Comparison of ENCODE assay signal across 8 mouse cellular contexts in the genomic region with DNA sequence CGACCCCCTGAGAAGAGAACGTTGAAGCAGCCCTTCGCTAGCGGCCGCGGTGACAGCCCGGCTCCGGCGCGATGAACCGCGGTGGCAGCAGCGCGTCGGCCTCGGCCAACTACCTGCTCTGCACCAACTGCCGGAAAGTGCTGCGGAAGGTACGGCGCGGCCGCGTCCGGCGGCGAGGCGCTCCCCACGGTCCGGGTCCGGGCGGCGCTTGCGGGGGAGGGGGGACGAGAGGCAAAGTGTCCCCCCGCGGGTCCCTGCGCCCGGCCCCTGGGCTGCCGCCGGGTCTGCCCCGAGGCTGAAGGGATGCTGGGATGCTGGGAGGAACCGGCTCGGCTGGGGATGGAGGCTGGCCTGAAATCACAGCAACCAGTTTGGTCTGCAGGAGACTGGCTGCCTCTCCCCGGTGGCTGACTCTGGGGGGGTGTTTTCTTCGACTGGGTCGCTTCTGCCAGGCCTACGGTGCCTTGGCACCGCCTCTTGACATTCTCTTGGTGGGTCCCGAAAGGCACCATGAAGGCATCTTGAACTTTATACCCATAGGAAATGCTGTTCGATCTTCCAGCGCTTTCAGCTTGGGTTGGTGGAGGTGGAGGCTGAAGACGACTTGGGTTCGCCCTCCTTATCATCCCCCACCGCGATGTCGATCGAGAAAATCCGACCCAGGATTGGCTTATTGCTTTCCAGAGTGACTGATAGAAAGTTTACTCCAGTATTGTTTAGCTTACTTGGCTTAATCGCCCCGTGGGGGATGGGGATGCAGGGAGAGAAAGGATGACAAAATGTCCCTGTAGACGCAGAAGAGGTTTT. TPM values are rescaled to one million over a fixed set of nuclear protein-coding genes. Genes with fewer than 3 reads are reported as not detected.
DNase-seq lines count a peak whose midpoint lies in the region; ATAC-seq lines count a peak whose summit lies in the region.

No protein-coding gene starts in this region.

- no peaks in the 10 kb centered on the region for H3K27me3 ChIP-seq in kidney, embryonic 14.5 days (ENCODE audit: control insufficient read depth, insufficient read depth, low read length)
- H3K27me3 ChIP-seq in liver, embryonic 11.5 days (replicated peaks; ENCODE audit: control insufficient read depth, insufficient read depth, low read length), result no peaks in the 10 kb centered on the region
- no peaks in the 10 kb centered on the region for H3K27me3 ChIP-seq in neural tube, embryonic 14.5 days (ENCODE audit: control insufficient read depth, insufficient read depth, low read length)

- H3K9ac ChIP-seq in kidney, embryonic 14.5 days (ENCODE audit: low read depth, low read length), result peak overlapping the region; percentile 94
- peak overlapping the region; percentile 64 for H3K9ac ChIP-seq in liver, embryonic 11.5 days (ENCODE audit: low read depth, low read length)
- H3K9ac ChIP-seq in neural tube, embryonic 14.5 days (replicated peaks; ENCODE audit: low read depth, low read length), result peak overlapping the region; percentile 87

- no peaks in the 10 kb centered on the region for H3K9me3 ChIP-seq in kidney, embryonic 14.5 days (ENCODE audit: control insufficient read depth, low read length)
- H3K9me3 ChIP-seq in liver, embryonic 11.5 days (ENCODE audit: control insufficient read depth, low read length), result no peaks in the 10 kb centered on the region
- H3K9me3 ChIP-seq in neural tube, embryonic 14.5 days (ENCODE audit: control insufficient read depth, low read length), result no peaks in the 10 kb centered on the region

- peak overlapping the region; percentile 62 for H3K4me2 ChIP-seq in kidney, embryonic 14.5 days (replicated peaks; ENCODE audit: low read depth, low read length)
- peak overlapping the region; percentile 84 for H3K4me2 ChIP-seq in liver, embryonic 11.5 days
- peak overlapping the region; percentile 45 for H3K4me2 ChIP-seq in neural tube, embryonic 14.5 days (ENCODE audit: low read depth, low read length)

- no peaks in the 10 kb centered on the region for H3K36me3 ChIP-seq in kidney, embryonic 14.5 days (ENCODE audit: control insufficient read depth, insufficient read depth, low read length)
- no peaks in the 10 kb centered on the region for H3K36me3 ChIP-seq in liver, embryonic 11.5 days (ENCODE audit: control insufficient read depth, insufficient read depth, low read length)
- no peaks in the 10 kb centered on the region for H3K36me3 ChIP-seq in neural tube, embryonic 14.5 days (ENCODE audit: control insufficient read depth, insufficient read depth, low read length)

- WGBS in kidney, embryonic 14.5 days, result under 1% methylated on average over 61 of the region's 61 CpGs
- under 1% methylated on average over 61 of the region's 61 CpGs for WGBS in liver, embryonic 11.5 days
- WGBS in neural tube, embryonic 14.5 days, result under 1% methylated on average over 59 of the region's 61 CpGs

- H3K27ac ChIP-seq in kidney, embryonic 14.5 days (ENCODE audit: low read depth, low read length), result peak overlapping the region; percentile 95
- peak overlapping the region; percentile 20 for H3K27ac ChIP-seq in liver, embryonic 11.5 days (ENCODE audit: low read depth, low read length)
- H3K27ac ChIP-seq in neural tube, embryonic 14.5 days (ENCODE audit: low read depth, low read length), result peak overlapping the region; percentile 93

- H3K4me3 ChIP-seq in kidney, embryonic 14.5 days (ENCODE audit: low read length), result peak overlapping the region; percentile 93
- peak overlapping the region; percentile 72 for H3K4me3 ChIP-seq in liver, embryonic 11.5 days (ENCODE audit: low read depth, low read length)
- H3K4me3 ChIP-seq in neural tube, embryonic 14.5 days (ENCODE audit: low read depth, low read length), result peak overlapping the region; percentile 94

- ATAC-seq in common myeloid progenitor, adult 5-6 weeks (replicated peaks; ENCODE audit: low read depth, poor library complexity, severe bottlenecking), result peak; percentile 3; the same call in 1 of the 2 replicates
- peak; percentile 73 for ATAC-seq in kidney, embryonic 14.5 days (ENCODE audit: low FRiP score, low TSS enrichment)
- peak; percentile 52 for ATAC-seq in liver, embryonic 11.5 days (replicated peaks; ENCODE audit: low FRiP score)
- ATAC-seq in neural tube, embryonic 14.5 days (ENCODE audit: low read depth), result peak; percentile 69

- H3K4me1 ChIP-seq in kidney, embryonic 14.5 days (ENCODE audit: control insufficient read depth, insufficient read depth, low read length), result peaks cover 7% of the 10 kb centered on the region; the same call in 1 of the 2 replicates
- H3K4me1 ChIP-seq in liver, embryonic 11.5 days (replicated peaks; ENCODE audit: control insufficient read depth, insufficient read depth, low read length), result peaks cover 6% of the 10 kb centered on the region; the same call in 1 of the 2 replicates
- H3K4me1 ChIP-seq in neural tube, embryonic 14.5 days (ENCODE audit: control insufficient read depth, insufficient read depth, low read length), result peaks cover 11% of the 10 kb centered on the region; the same call in 1 of the 2 replicates

- DNase-seq in 416B (ENCODE audit: low read depth) (peak; percentile 41), NIH3T3 (ENCODE audit: low read depth) (peak; percentile 19)
- peak; percentile 16 to 60 for DNase-seq in heart, adult 18-20 months
- no peak for DNase-seq in liver, embryonic 11.5 days (ENCODE audit: low spot score)
- no peak for DNase-seq in c-Kit-positive CD71-positive TER-119-positive erythroid progenitor cells, embryonic 14.5 days (ENCODE audit: low spot score)

RNA-seq across cellular contexts. Expression of a gene that starts 1.8 kb away (rescaled TPM):
- total RNA-seq in common myeloid progenitor, adult 5-6 weeks (2017), result 11.8 and 12.5 TPM in 2 replicates
- total RNA-seq in heart, adult 18-20 months (2021), result 10 to 100 TPM; 21.4 to 25.5 TPM
- polyA plus RNA-seq in kidney, embryonic 14.5 days (2014; fragmentation: Nextera tagmentation; extraction: Ambion mirVana), result 35.7 and 39.4 TPM in 2 replicates
- polyA plus RNA-seq in liver, embryonic 11.5 days (2014; fragmentation: Nextera tagmentation; extraction: Ambion mirVana), result 4.0 and 5.6 TPM in 2 replicates
- 18.7 and 33.6 TPM in 2 replicates for polyA plus RNA-seq in neural tube, embryonic 14.5 days (2014; fragmentation: Nextera tagmentation; extraction: Ambion mirVana)

Comparison
In these comparisons a context has a peak if more than half of its experiments do, and no peak if none do; other contexts are left out.
1. DNase-seq: peak in 416B (single experiment), NIH3T3 (single experiment) and heart, adult 18-20 months (2 of 2); none in liver, embryonic 11.5 days (single experiment) and c-Kit-positive CD71-positive TER-119-positive erythroid progenitor cells, embryonic 14.5 days (single experiment).
2. ATAC-seq: peak in every context shown above with its lines; median percentile 73 in kidney, embryonic 14.5 days; 69 in neural tube, embryonic 14.5 days; 52 in liver, embryonic 11.5 days; 3 in common myeloid progenitor, adult 5-6 weeks.
3. H3K27ac ChIP-seq: peak in every context shown above with its lines; median percentile 95 in kidney, embryonic 14.5 days; 93 in neural tube, embryonic 14.5 days; 20 in liver, embryonic 11.5 days.
4. Peak in every context shown above with its lines, with median percentiles within 50 percentile points of each other: H3K4me2 ChIP-seq, H3K4me3 ChIP-seq and H3K9ac ChIP-seq.